Mouse (Mus musculus) hindbrain, embryonic 10.5 days (tissue): Measurements from ENCODE around the gene Ano4. TPM values are rescaled to one million over a fixed set of nuclear protein-coding genes. Genes with fewer than 3 reads are reported as not detected.

Experiments used
- DNase-seq: peaks from one replicate; pipeline ENCODE4 v3.0.0-alpha.2; 2017; ENCODE audit warnings: low spot score
- H3K27ac ChIP-seq: fragments of 300-500 bp; sonication (generic); 2 replicates; pipeline ENCODE4 v1.5.1; 2016; ENCODE audit warnings: mild to moderate bottlenecking, moderate library complexity
- H3K27me3 ChIP-seq: fragments of 300-500 bp; sonication (generic); 2 replicates; pipeline ENCODE4 v1.6.1; 2016; ENCODE audit warnings: mild to moderate bottlenecking; ENCODE audit not compliant: poor library complexity, insufficient read depth, severe bottlenecking
- H3K36me3 ChIP-seq: fragments of 300-500 bp; sonication (generic); 2 replicates; pipeline ENCODE4 v1.6.1; 2016; ENCODE audit warnings: mild to moderate bottlenecking, moderate library complexity
- H3K4me1 ChIP-seq: fragments of 300-500 bp; sonication (generic); replicated peaks from 2 replicates; pipeline ENCODE4 v1.6.1; 2016; ENCODE audit warnings: mild to moderate bottlenecking
- H3K4me3 ChIP-seq: fragments of 300-500 bp; sonication (generic); 2 replicates; pipeline ENCODE4 v1.5.1; 2016; ENCODE audit warnings: mild to moderate bottlenecking, moderate library complexity
- H3K9me3 ChIP-seq: fragments of 300-500 bp; sonication (generic); 2 replicates; pipeline ENCODE4 v1.6.1; 2016; ENCODE audit warnings: mild to moderate bottlenecking, moderate library complexity
- WGBS: fragments of 180-500 bp; shearing (Covaris S2); methylation state at CpG from one replicate; pipeline ENCODE4 v1.1.7; 2016; 5-methylcytosine and 5-hydroxymethylcytosine counted together
- polyA plus RNA-seq: library from polyadenylated mRNA; unstranded; fragments of >200 nt; fragmentation: Nextera tagmentation; extraction: Ambion mirVana; gene quantifications from 2 replicates; pipeline ENCODE4 v1.2.1, GENCODE M21; 2016

Gene Ano4
- polyA plus RNA-seq: 0.50 and 1.7 TPM in 2 replicates

- H3K4me3 ChIP-seq: peak within 1 kb of the TSS; percentile 70
- H3K27me3 ChIP-seq: peaks cover 57% of the 10 kb centered on the region
- peaks cover 13% of the 10 kb centered on the region for H3K4me1 ChIP-seq
- 1% methylated on average over 70 of the region's 70 CpGs for WGBS
- H3K27ac ChIP-seq: peak within 1 kb of the TSS; percentile 75
- H3K9me3 ChIP-seq: no peaks in the 10 kb centered on the region
- H3K36me3 ChIP-seq: no peaks in the 10 kb centered on the region
- DNase-seq: peak; percentile 39
Observed at GRCm38 (mm10) chr10:89344491-89345195, at the start of gene Ano4. TSS of gene Ano4 (minus strand) at chr10:89344762.

GRCm38 (mm10) chr10:89392687-89393086, 48.1 kb upstream of the Ano4 start:
- H3K27me3 ChIP-seq: no peaks in the 10 kb centered on the region
- H3K4me1 ChIP-seq: peaks cover 16% of the 10 kb centered on the region; the same call in 1 of the 2 replicates
- H3K4me3 ChIP-seq: no peak overlapping the region
- H3K9me3 ChIP-seq: no peaks in the 10 kb centered on the region
- H3K36me3 ChIP-seq: no peaks in the 10 kb centered on the region
- DNase-seq: peak; percentile 27
- no peak overlapping the region for H3K27ac ChIP-seq
- WGBS: 44% methylated on average over 4 of the region's 4 CpGs

- WGBS: 76% methylated on average over 4 of the region's 4 CpGs
- DNase-seq: no peak
- Histone ChIP-seq H3K4me3 (no peak overlapping the region), H3K9me3 (no peaks in the 10 kb centered on the region), H3K36me3 (no peaks in the 10 kb centered on the region), H3K27me3 (no peaks in the 10 kb centered on the region), H3K4me1 (peaks cover 16% of the 10 kb centered on the region; the same call in 1 of the 2 replicates), H3K27ac (no peak overlapping the region)
Observed at GRCm38 (mm10) chr10:89391571-89392163, 47.1 kb upstream of the Ano4 start.

- Histone ChIP-seq H3K4me1 (no peaks in the 10 kb centered on the region), H3K9me3 (no peaks in the 10 kb centered on the region), H3K27me3 (no peaks in the 10 kb centered on the region), H3K27ac (no peak overlapping the region), H3K4me3 (no peak overlapping the region), H3K36me3 (no peaks in the 10 kb centered on the region)
- no peak for DNase-seq
- 97% methylated on average over 3 of the region's 3 CpGs for WGBS
Observed at GRCm38 (mm10) chr10:89386461-89386860, 41.9 kb upstream of the Ano4 start.

- WGBS: 3% methylated on average over 5 of the region's 5 CpGs
- Histone ChIP-seq H3K9me3 (no peaks in the 10 kb centered on the region), H3K27me3 (no peaks in the 10 kb centered on the region), H3K4me1 (no peaks in the 10 kb centered on the region), H3K4me3 (no peak overlapping the region), H3K27ac (no peak overlapping the region), H3K36me3 (no peaks in the 10 kb centered on the region)
- DNase-seq: peak; percentile 85
Observed at GRCm38 (mm10) chr10:89383462-89383861, 38.9 kb upstream of the Ano4 start.

GRCm38 (mm10) chr10:89377750-89378149, 33.2 kb upstream of the Ano4 start:
- 76% methylated on average over 4 of the region's 4 CpGs for WGBS
- Histone ChIP-seq H3K27ac (no peak overlapping the region), H3K36me3 (no peaks in the 10 kb centered on the region), H3K9me3 (no peaks in the 10 kb centered on the region), H3K4me1 (no peaks in the 10 kb centered on the region), H3K27me3 (no peaks in the 10 kb centered on the region), H3K4me3 (no peak overlapping the region)
- DNase-seq: no peak

- no peak for DNase-seq
- Histone ChIP-seq H3K9me3 (no peaks in the 10 kb centered on the region), H3K4me1 (no peaks in the 10 kb centered on the region), H3K36me3 (no peaks in the 10 kb centered on the region), H3K27ac (no peak overlapping the region), H3K27me3 (no peaks in the 10 kb centered on the region), H3K4me3 (no peak overlapping the region)
- 49% methylated on average over 1 of the region's 1 CpGs for WGBS
Observed at GRCm38 (mm10) chr10:89370051-89370450, 25.5 kb upstream of the Ano4 start.

- DNase-seq: no peak
- H3K4me3 ChIP-seq: no peak overlapping the region
- H3K27ac ChIP-seq: no peak overlapping the region
- H3K9me3 ChIP-seq: no peaks in the 10 kb centered on the region
- H3K27me3 ChIP-seq: no peaks in the 10 kb centered on the region
- WGBS: 84% methylated on average over 3 of the region's 3 CpGs
- no peaks in the 10 kb centered on the region for H3K36me3 ChIP-seq
- no peaks in the 10 kb centered on the region for H3K4me1 ChIP-seq
Observed at GRCm38 (mm10) chr10:89358933-89359332, 14.4 kb upstream of the Ano4 start.

GRCm38 (mm10) chr10:89354639-89355038, 10.1 kb upstream of the Ano4 start:
- no peaks in the 10 kb centered on the region for H3K36me3 ChIP-seq
- H3K27ac ChIP-seq: no peak overlapping the region
- no peaks in the 10 kb centered on the region for H3K27me3 ChIP-seq
- 90% methylated on average over 2 of the region's 2 CpGs for WGBS
- no peak for DNase-seq
- no peaks in the 10 kb centered on the region for H3K9me3 ChIP-seq
- H3K4me3 ChIP-seq: no peak overlapping the region
- no peaks in the 10 kb centered on the region for H3K4me1 ChIP-seq

- WGBS: 87% methylated on average over 11 of the region's 11 CpGs
- Histone ChIP-seq H3K27me3 (peaks cover 15% of the 10 kb centered on the region), H3K36me3 (no peaks in the 10 kb centered on the region), H3K4me3 (no peak overlapping the region), H3K9me3 (no peaks in the 10 kb centered on the region), H3K4me1 (no peaks in the 10 kb centered on the region), H3K27ac (no peak overlapping the region)
- no peak for DNase-seq
Observed at GRCm38 (mm10) chr10:89351416-89351815, 6.9 kb upstream of the Ano4 start.

- Histone ChIP-seq H3K27ac (no peak overlapping the region), H3K36me3 (no peaks in the 10 kb centered on the region), H3K4me1 (peaks cover 13% of the 10 kb centered on the region), H3K9me3 (no peaks in the 10 kb centered on the region), H3K27me3 (peaks cover 57% of the 10 kb centered on the region), H3K4me3 (no peak overlapping the region)
- no peak for DNase-seq
- 68% methylated on average over 6 of the region's 6 CpGs for WGBS
Observed at GRCm38 (mm10) chr10:89345606-89346005, 1.0 kb upstream of the Ano4 start.

GRCm38 (mm10) chr10:89345196-89345533, 603 bp upstream of the Ano4 start:
- Histone ChIP-seq H3K36me3 (no peaks in the 10 kb centered on the region), H3K9me3 (no peaks in the 10 kb centered on the region), H3K4me1 (peaks cover 13% of the 10 kb centered on the region), H3K27me3 (peaks cover 57% of the 10 kb centered on the region), H3K4me3 (peak overlapping the region; percentile 70), H3K27ac (no peak overlapping the region)
- DNase-seq: no peak
- WGBS: 44% methylated on average over 4 of the region's 4 CpGs

- H3K36me3 ChIP-seq: no peaks in the 10 kb centered on the region
- DNase-seq: no peak
- WGBS: 15% methylated on average over 4 of the region's 4 CpGs
- no peaks in the 10 kb centered on the region for H3K9me3 ChIP-seq
- H3K4me1 ChIP-seq: peaks cover 13% of the 10 kb centered on the region
- H3K27ac ChIP-seq: peak overlapping the region; percentile 75; the same call in 1 of the 2 replicates
- H3K4me3 ChIP-seq: peak overlapping the region; percentile 70
- H3K27me3 ChIP-seq: peaks cover 57% of the 10 kb centered on the region
Observed at GRCm38 (mm10) chr10:89344132-89344490, 451 bp downstream of the Ano4 start.
